Mouse (Mus musculus): ENCODE results near the gene Aggf1.

GRCm38 (mm10) chr13:95412257-95412656, 37.1 kb upstream of the Aggf1 start:
- no peak for TF ChIP-seq CTCF (IDR thresholded peaks at IDR 0.05; ENCODE audit: low read depth, low read length)
- TF ChIP-seq POLR2A (IDR thresholded peaks at IDR 0.05; ENCODE audit: extremely low read depth, insufficient read depth, low read length) = no peak
